Mouse (Mus musculus) forebrain, embryonic 13.5 days (tissue): ENCODE data around the gene Lrrc51. TPM values are rescaled to one million over a fixed set of nuclear protein-coding genes. Genes with fewer than 3 reads are reported as not detected.

Experiments used
- ATAC-seq: fragments of 200-750 bp; cut with Nextera tagmentation; 2 replicates; pipeline ENCODE4 v1.8.0; 2017
- H3K27ac ChIP-seq: fragments of 300-500 bp; sonication (generic); 2 replicates; pipeline ENCODE4 v1.5.1; 2015; ENCODE audit warnings: inconsistent platforms, mild to moderate bottlenecking, moderate library complexity
- H3K27me3 ChIP-seq: fragments of 300-500 bp; sonication (generic); 2 replicates; pipeline ENCODE4 v1.6.1; 2015; ENCODE audit warnings: mild to moderate bottlenecking, inconsistent platforms
- H3K36me3 ChIP-seq: fragments of 300-500 bp; sonication (generic); 2 replicates; pipeline ENCODE4 v1.6.1; 2015; ENCODE audit warnings: mild to moderate bottlenecking, inconsistent platforms; ENCODE audit not compliant: poor library complexity, severe bottlenecking
- H3K4me1 ChIP-seq: fragments of 300-500 bp; sonication (generic); 2 replicates; pipeline ENCODE4 v1.6.1; 2015; ENCODE audit warnings: inconsistent platforms
- H3K4me2 ChIP-seq: fragments of 300-500 bp; sonication (generic); 2 replicates; pipeline ENCODE4 v1.6.1; 2015; ENCODE audit warnings: inconsistent platforms, mild to moderate bottlenecking, moderate library complexity
- H3K4me3 ChIP-seq: fragments of 300-500 bp; sonication (generic); 2 replicates; pipeline ENCODE4 v1.5.1; 2015; ENCODE audit warnings: mild to moderate bottlenecking, inconsistent platforms
- H3K9ac ChIP-seq: fragments of 300-500 bp; sonication (generic); 2 replicates; pipeline ENCODE4 v1.6.1; 2015; ENCODE audit warnings: mild to moderate bottlenecking, inconsistent platforms
- H3K9me3 ChIP-seq: fragments of 300-500 bp; sonication (generic); replicated peaks from 2 replicates; pipeline ENCODE4 v1.6.1; 2016; ENCODE audit warnings: inconsistent platforms
- WGBS: fragments of 180-500 bp; shearing (Covaris S2); methylation state at CpG from one replicate; pipeline ENCODE4 v1.1.7; 2015; 5-methylcytosine and 5-hydroxymethylcytosine counted together
- polyA plus RNA-seq: library from polyadenylated mRNA; unstranded; fragments of >200 nt; fragmentation: Nextera tagmentation; extraction: Ambion mirVana; gene quantifications from 2 replicates; pipeline ENCODE4 v1.2.1, GENCODE M21; 2015

The Lrrc51 gene
- polyA plus RNA-seq, 1 experiment from 2014 or later, result 8.0 TPM

DNA sequence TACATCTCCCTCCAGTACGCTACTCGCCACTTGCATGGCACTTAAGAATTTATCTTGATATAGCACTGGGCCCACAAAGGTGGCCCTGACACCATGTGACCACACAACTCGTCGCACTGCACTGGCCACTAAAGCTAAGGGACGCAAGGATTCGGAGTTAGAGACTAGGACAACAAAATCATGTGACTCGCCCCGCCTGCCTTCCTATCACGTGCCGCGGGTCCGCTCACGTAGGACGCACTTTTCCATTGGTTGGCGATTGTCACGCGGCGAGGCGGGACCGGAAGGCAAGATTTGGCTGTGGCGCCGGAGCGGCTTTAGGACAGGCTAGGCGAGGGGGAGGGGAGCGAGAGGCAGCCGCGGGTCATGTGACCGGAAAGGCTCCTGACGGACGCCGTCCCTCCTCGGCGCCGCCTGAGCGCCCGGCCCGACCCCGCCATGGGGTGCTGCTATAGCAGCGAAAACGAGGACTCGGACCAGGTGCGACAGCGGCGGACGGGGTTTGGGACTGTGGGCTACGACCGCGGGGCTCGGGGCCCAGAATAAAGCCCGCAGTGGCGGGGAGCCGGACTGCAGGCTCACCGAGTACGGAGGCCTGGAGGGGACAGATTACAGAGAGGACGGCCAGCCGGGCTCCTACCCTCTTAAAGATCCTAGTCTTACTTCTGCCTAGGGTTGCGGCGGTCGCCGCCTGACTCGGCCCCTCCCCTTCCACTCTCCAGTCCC is 28.0 kb downstream of the Lrrc51 start, which contains the start of gene Lamtor1:
Gene Lamtor1 (plus strand): TSS at position 344 of the 726 bp plus-strand sequence.
- ATAC-seq, result peak; percentile 99
- H3K9me3 ChIP-seq, result peaks cover 5% of the 10 kb centered on the region; the same call in 1 of the 2 replicates
- H3K27me3 ChIP-seq, result no peaks in the 10 kb centered on the region
- H3K4me1 ChIP-seq, result peaks cover 32% of the 10 kb centered on the region
- peak within 1 kb of the TSS; percentile 93 for H3K27ac ChIP-seq
- peak within 1 kb of the TSS; percentile 84 for H3K4me3 ChIP-seq
- peak within 1 kb of the TSS; percentile 77 for H3K4me2 ChIP-seq
- peak within 1 kb of the TSS; percentile 91 for H3K9ac ChIP-seq
- under 1% methylated on average over 61 of the region's 61 CpGs for WGBS
- H3K36me3 ChIP-seq, result peaks cover 38% of the 10 kb centered on the region

DNA sequence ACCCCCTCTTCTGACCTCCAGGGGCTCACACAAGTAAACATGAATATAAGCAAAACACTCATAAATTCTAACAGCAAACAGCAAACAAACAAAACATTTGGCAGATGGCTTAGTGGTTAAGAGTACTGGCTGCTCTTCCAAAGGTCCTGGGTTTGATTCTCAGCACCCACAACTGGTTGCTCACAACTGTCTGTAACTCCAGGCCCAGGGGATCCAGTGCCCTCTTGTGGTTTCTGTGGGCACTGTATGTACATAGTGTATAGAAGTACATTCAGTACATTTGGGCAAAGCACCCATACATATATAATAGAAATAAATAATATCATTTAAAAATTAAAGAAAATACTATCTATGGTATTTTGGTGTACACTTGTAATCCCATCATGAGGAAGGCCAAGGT is 30.8 kb downstream of the Lrrc51 start:
- H3K4me1 ChIP-seq, result peaks cover 21% of the 10 kb centered on the region
- no peak for ATAC-seq
- H3K27me3 ChIP-seq, result no peaks in the 10 kb centered on the region
- H3K4me2 ChIP-seq, result no peak overlapping the region
- no peak overlapping the region for H3K27ac ChIP-seq
- H3K4me3 ChIP-seq, result no peak overlapping the region
- H3K36me3 ChIP-seq, result peaks cover 37% of the 10 kb centered on the region
- H3K9me3 ChIP-seq, result peaks cover 5% of the 10 kb centered on the region; the same call in 1 of the 2 replicates
- H3K9ac ChIP-seq, result no peak overlapping the region

DNA sequence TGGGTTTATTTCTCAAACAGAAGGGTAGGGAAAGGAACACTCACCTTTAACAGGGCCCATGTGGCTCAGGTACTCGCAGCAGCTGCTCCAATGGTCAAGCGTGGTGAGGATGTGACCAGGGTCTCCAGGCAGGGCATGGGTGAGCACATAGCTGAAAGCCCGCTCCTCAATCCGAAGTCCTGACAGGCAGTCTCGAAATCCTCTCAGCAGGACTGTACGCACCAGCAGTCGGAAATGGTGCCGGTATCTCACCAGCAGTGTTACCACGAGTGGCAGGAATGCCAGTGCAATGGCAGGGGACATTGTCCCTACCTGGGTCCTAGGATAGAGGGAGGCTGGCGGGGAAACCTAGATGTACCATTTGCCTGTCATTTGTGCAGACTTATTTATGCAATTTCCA is 31.7 kb downstream of the Lrrc51 start:
- H3K9me3 ChIP-seq, result peaks cover 5% of the 10 kb centered on the region; the same call in 1 of the 2 replicates
- H3K4me1 ChIP-seq, result peaks cover 20% of the 10 kb centered on the region
- H3K9ac ChIP-seq, result no peak overlapping the region
- H3K27me3 ChIP-seq, result no peaks in the 10 kb centered on the region
- H3K36me3 ChIP-seq, result peaks cover 37% of the 10 kb centered on the region
- H3K27ac ChIP-seq, result no peak overlapping the region
- WGBS, result 95% methylated on average over 10 of the region's 10 CpGs
- no peak overlapping the region for H3K4me2 ChIP-seq
- H3K4me3 ChIP-seq, result no peak overlapping the region
- ATAC-seq, result no peak

DNA sequence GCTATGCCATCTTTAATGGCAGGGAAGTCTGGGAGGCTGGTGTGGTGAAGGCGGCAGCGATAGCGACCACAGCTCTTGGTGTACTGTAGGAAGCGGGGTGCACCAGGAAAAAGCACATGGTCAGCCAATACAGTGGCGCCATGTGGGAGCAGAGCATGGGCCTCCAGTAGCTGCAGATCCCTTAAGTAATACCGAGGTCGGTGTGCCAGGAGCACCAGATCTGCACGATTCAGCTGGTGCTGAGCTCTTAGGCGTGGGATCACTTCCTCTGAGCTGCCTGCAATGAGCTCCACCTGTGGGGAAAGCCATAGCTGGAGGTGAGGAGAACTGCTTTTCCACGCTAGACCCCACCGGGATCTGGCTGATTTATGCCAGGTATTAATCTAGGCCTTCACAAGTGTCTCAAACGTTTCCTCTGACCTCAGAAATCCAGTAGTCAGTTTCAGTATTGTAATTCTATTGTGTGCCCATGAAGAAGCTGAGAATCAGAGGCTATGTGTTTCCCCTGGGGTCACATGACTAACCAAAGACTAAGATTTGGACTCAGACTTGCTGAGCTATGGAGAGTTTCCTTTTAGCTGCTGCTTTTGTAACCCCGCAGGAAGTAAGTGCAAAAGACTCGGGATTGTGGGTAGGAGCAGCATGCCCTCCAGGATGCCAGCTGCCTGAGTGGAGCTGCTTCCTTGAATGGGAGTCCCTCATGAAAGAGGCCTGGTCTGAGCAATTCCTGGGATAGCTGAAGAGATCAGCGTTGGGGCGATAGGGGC is 33.2 kb downstream of the Lrrc51 start:
- Histone ChIP-seq H3K4me3 (no peak overlapping the region), H3K4me2 (no peak overlapping the region), H3K27ac (no peak overlapping the region), H3K4me1 (peaks cover 14% of the 10 kb centered on the region), H3K27me3 (no peaks in the 10 kb centered on the region), H3K9ac (no peak overlapping the region), H3K36me3 (peaks cover 37% of the 10 kb centered on the region), H3K9me3 (peaks cover 5% of the 10 kb centered on the region; the same call in 1 of the 2 replicates)
- WGBS, result 93% methylated on average over 16 of the region's 16 CpGs
- no peak for ATAC-seq

DNA sequence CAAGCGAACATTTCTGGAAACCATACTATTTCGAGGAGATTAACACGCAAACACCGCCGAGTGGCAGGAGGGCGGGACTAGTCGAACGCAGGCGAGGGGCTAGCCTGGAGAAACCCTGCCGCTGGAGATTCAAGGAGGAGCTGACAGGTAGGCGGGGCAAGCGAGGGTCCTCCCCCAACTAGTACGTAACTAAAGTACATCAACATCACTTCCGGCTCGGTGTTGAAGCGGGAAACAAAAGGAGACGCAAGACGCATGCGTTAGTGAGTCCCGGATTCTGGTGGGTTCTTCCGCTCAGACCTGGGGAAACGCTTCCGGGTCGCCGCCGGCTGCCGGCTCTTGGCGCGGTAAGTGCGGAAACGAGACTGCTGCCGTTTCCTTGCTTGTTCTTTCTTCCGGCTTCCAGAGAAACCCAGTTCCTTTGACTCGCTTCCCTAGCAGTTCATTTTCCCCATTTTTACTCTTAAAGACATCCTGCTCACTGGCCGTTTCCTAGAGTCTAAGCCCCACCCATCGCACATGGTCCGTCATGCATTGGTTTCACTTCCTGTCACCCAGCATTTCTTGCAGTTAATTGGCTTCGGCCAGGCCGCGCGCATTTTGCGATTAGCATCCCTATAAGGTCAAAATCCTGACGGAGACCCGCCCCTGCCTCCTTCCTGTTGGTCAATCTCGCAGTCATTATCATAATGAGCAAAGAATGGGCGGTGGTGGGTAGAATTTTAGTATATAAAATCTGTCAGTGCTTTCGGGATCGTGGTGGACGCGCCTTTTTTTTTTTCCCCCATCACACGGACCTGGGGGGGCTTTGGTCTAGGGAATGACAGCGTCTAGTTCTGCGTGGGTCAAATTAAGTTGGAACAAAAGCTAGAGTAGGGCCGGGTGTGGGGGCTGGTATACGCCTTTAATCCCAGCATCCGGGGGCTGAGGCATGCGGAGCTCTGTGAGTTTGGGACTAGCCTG is 37.3 kb downstream of the Lrrc51 start:
- H3K36me3 ChIP-seq, result peaks cover 25% of the 10 kb centered on the region
- H3K4me2 ChIP-seq, result peak overlapping the region; percentile 58
- H3K4me1 ChIP-seq, result peaks cover 11% of the 10 kb centered on the region
- H3K9me3 ChIP-seq, result no peaks in the 10 kb centered on the region
- H3K4me3 ChIP-seq, result peak overlapping the region; percentile 47
- peak overlapping the region; percentile 85 for H3K27ac ChIP-seq
- 1% methylated on average over 57 of the region's 57 CpGs for WGBS
- H3K27me3 ChIP-seq, result peaks cover 4% of the 10 kb centered on the region; the same call in 1 of the 2 replicates
- ATAC-seq, result peak; percentile 98
- H3K9ac ChIP-seq, result peak overlapping the region; percentile 60

DNA sequence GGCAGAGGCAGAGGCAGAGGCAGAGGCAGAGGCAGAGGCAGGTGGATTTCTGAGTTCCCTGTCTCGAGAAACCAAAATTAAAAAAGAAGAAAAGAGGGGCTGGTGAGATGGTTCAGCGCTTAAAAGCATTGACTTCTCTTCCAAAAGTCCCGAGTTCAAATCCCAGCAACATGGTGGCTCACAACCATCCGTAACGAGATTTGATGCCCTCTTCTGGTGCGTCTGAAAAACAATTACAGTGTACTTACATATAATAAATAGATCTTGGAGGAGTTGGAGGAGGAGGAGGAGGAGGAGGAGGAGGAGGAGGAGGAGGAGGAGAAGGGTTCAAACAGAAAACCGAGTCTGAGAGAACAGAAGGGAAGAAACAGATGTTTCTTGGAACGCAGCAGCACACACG is 38.0 kb downstream of the Lrrc51 start:
- Histone ChIP-seq H3K27ac (peak overlapping the region; percentile 85), H3K36me3 (peaks cover 19% of the 10 kb centered on the region), H3K9ac (peak overlapping the region; percentile 58), H3K4me3 (peak overlapping the region; percentile 47), H3K27me3 (peaks cover 4% of the 10 kb centered on the region; the same call in 1 of the 2 replicates), H3K4me1 (peaks cover 11% of the 10 kb centered on the region), H3K4me2 (peak overlapping the region; percentile 58), H3K9me3 (no peaks in the 10 kb centered on the region)
- no peak; the same call in 1 of the 2 replicates for ATAC-seq
- 33% methylated on average over 9 of the region's 9 CpGs for WGBS

DNA sequence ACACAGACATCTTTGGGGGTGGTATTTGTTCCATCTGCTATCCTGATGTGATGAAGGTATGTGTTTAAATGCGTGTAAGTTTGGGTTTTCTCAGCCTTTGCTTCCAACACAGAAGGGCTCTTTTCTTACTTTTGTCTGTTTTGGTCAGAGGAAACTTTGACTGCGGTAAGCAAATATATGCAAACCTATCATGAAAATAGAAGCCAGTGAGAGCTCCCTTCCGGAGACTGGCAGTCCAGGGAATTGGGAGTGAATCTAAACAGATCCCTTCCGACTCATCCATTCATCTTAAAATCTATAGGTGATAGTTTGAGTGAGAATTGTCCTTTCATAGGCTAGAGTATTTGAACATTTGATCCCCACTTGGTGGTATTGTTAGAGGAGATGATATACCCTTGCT is 45.2 kb downstream of the Lrrc51 start:
- no peaks in the 10 kb centered on the region for H3K9me3 ChIP-seq
- H3K4me3 ChIP-seq, result no peak overlapping the region
- H3K27me3 ChIP-seq, result peaks cover 4% of the 10 kb centered on the region; the same call in 1 of the 2 replicates
- H3K36me3 ChIP-seq, result no peaks in the 10 kb centered on the region
- WGBS, result 90% methylated on average over 4 of the region's 4 CpGs
- no peak overlapping the region for H3K27ac ChIP-seq
- no peak for ATAC-seq
- no peaks in the 10 kb centered on the region for H3K4me1 ChIP-seq
- no peak overlapping the region for H3K9ac ChIP-seq
- no peak overlapping the region for H3K4me2 ChIP-seq

DNA sequence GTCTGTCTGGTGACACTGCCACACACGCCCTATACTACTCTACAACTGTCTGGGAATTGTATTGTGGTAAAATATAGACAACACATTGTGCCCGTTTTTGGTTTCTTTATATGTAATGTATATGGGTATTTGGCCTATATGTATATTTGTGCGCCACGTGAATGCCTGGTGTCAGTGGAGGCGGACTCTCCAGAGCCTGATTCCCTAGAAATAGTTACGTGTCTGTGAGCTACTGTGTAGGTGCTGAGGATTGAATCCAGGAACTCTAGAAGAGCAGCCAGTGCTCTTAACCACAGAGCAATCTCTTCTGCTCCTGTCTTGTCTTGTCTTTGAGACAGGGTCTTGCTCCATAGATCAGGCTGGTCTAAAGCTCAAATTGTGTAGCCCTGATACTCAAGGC is 47.4 kb downstream of the Lrrc51 start:
- ATAC-seq, result no peak
- Histone ChIP-seq H3K27ac (no peak overlapping the region), H3K9me3 (no peaks in the 10 kb centered on the region), H3K9ac (no peak overlapping the region), H3K4me3 (no peak overlapping the region), H3K4me2 (no peak overlapping the region), H3K36me3 (no peaks in the 10 kb centered on the region), H3K4me1 (no peaks in the 10 kb centered on the region), H3K27me3 (no peaks in the 10 kb centered on the region)
- 88% methylated on average over 6 of the region's 6 CpGs for WGBS

DNA sequence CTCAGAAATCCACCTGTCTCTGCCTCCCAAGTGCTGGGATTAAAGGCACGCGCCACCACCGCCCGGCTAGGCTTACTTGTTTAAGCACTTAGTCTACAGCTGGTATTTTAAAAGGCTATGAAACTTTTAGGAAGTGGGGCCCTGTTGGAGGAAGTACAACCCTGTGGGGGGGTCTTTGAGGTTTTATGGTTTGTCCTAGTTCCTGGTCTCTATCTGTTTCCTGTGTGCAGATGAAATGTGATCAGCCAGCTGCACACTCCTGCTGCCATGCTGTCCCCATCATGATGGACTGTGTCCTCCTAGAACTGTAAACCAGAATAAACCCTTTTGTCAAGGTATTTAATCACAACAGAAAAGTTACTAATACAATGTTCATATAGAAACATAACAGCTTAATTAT is 49.5 kb downstream of the Lrrc51 start:
- no peaks in the 10 kb centered on the region for H3K36me3 ChIP-seq
- no peaks in the 10 kb centered on the region for H3K4me1 ChIP-seq
- H3K9ac ChIP-seq, result no peak overlapping the region
- H3K27ac ChIP-seq, result no peak overlapping the region
- no peak overlapping the region for H3K4me3 ChIP-seq
- WGBS, result 98% methylated on average over 4 of the region's 4 CpGs
- no peaks in the 10 kb centered on the region for H3K27me3 ChIP-seq
- no peak overlapping the region for H3K4me2 ChIP-seq
- no peak for ATAC-seq
- H3K9me3 ChIP-seq, result no peaks in the 10 kb centered on the region

DNA sequence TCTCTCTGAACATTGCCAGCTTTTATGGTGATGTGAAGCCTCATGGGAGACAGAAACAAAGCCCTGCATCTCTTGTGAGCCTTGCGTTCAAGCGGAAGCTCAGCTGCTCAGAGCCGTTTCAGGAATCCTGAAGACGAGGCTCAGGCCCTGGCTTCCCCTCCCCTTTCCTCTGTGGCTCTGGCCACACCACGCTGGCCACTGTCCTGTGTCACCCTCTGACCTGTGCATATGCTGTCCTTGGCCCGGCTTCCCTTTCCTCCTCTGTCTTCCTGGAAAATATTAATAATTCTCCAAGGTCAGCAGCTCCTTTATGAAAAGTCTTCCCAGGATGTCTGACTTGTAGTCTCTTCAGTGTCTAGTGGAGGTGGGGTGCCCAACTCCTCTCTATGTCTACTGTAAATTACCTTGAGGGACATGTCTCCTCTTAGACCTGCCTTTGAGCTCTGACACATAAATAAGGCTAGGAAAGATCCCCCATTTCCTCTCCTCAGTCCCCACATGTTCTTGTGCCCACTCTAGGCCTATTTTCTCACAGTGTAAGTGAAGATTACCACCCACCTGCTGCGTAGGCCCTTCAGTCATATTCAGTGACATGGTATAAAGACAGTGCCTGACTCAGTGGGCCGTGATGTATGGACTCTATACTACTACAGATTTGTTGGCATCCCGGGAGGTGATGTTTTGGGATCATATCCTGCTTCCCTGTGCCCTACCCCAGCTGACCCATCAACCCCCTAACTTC is 51.1 kb downstream of the Lrrc51 start:
- no peak overlapping the region for H3K4me2 ChIP-seq
- WGBS, result 71% methylated on average over 9 of the region's 9 CpGs
- no peaks in the 10 kb centered on the region for H3K36me3 ChIP-seq
- H3K27me3 ChIP-seq, result no peaks in the 10 kb centered on the region
- H3K4me3 ChIP-seq, result no peak overlapping the region
- no peaks in the 10 kb centered on the region for H3K9me3 ChIP-seq
- H3K27ac ChIP-seq, result no peak overlapping the region
- no peaks in the 10 kb centered on the region for H3K4me1 ChIP-seq
- no peak for ATAC-seq
- H3K9ac ChIP-seq, result 0 out of 2 replicates have a peak overlapping the region, but pooled peaks have one; percentile 8

DNA sequence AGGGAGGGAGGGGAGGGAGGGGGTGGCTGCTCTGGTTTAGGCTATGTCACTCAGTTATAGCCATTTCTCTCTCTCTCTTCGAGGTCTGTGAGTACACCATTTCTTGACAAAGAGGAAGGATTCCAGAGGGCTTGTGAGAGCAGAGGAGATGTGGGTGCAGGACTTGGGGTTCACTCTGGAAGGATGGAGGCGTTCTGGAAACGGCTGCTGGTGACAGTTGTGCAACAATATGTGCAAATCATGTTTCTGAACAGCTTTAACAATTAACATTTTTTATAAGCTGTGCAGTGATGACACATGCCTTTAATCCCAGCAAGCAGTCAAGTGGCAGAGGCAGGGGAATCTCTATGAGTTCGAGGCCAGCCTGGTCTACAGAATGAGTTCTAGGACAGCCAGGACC is 52.8 kb downstream of the Lrrc51 start:
- ATAC-seq, result no peak
- no peaks in the 10 kb centered on the region for H3K27me3 ChIP-seq

More for the DNA sequence above, 52.8 kb downstream of the Lrrc51 start:
- H3K4me2 ChIP-seq, result no peak overlapping the region
- H3K36me3 ChIP-seq, result no peaks in the 10 kb centered on the region
- 87% methylated on average over 4 of the region's 4 CpGs for WGBS
- H3K9me3 ChIP-seq, result no peaks in the 10 kb centered on the region
- no peak overlapping the region for H3K4me3 ChIP-seq
- H3K27ac ChIP-seq, result no peak overlapping the region
- no peaks in the 10 kb centered on the region for H3K4me1 ChIP-seq
- no peak overlapping the region for H3K9ac ChIP-seq
